Mouse (Mus musculus) liver, adult 2 months (tissue): ENCODE data around the gene S100pbp.

Experiments
- CTCF ChIP-seq: fragments of 200-500 bp; IDR thresholded peaks from 2 replicates; pipeline ENCODE4 v1.5.1; 2011; ENCODE audit warnings: low read depth, low read length, control low read depth
- POLR2A ChIP-seq: fragments of 200-500 bp; IDR thresholded peaks from 2 replicates; pipeline ENCODE4 v1.6.1; 2011; ENCODE audit warnings: low read length, control low read depth; ENCODE audit not compliant: insufficient read depth; ENCODE audit errors: extremely low read depth

DNA sequence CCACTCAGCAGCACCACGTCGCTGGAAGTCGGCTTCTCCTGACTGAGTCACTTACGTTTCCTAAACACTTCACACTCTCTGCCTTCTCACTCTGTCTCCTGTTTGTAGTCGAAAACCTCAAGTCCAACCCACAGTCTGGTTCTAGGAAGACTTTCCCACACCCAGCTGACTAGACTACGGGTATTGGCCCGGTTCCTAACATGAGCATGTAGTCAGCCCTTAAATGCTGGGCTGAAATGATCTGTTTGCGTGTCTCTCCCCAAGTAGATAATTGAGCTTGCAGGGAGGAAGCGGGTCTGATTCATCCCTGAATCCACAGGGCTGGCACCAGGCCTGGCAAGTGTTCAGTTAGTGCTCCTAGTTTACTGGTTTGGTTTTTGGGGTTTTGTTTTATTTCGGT, 15.1 kb upstream of the S100pbp start:
- TF ChIP-seq CTCF (no peak), POLR2A (no peak)
